Mouse (Mus musculus): ENCODE results near the gene Unc45b.
"Not testable (repeated sequence)": the region's sequence is repeated elsewhere in the genome, so short reads cannot be mapped to it uniquely, and the experiment has no call there.

Gene Unc45b

GRCm38 (mm10) chr11:82933186-82933585 lies 22.8 kb downstream of the Unc45b start:
- in situ Hi-C loops (cut with MboI, MseI): no loop called here

GRCm38 (mm10) chr11:82943336-82943735 lies 33.0 kb downstream of the Unc45b start:
- in situ Hi-C loops (cut with MboI, MseI): no loop called here

- in situ Hi-C loops (cut with MboI, MseI): no loop called here
Measured at GRCm38 (mm10) chr11:82945636-82946035, 35.3 kb downstream of the Unc45b start.

DNA sequence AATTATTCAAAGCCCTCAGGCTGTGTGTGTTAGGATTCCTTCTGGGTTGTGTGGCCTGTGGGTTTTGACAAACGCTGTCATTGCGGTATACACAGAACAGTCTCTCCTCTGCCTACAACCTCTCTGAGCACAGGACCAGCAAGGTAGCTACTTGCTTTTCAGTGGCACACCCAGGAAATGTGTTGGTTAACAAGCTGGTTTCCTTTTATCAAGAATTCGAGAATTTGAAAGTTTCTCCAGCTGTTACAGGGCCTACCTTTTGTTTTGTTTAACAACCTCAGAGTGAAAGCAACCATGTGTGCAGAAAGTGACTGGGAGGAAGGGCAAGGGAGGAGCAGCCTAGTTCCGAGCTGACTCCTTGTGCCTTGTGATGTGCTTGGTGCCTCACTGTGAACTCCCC lies 37.1 kb downstream of the Unc45b start:
- in situ Hi-C loops (cut with MboI, MseI): no loop called here

GRCm38 (mm10) chr11:82949036-82949435 lies 38.7 kb downstream of the Unc45b start:
- in situ Hi-C loops (cut with MboI, MseI): no loop called here

DNA sequence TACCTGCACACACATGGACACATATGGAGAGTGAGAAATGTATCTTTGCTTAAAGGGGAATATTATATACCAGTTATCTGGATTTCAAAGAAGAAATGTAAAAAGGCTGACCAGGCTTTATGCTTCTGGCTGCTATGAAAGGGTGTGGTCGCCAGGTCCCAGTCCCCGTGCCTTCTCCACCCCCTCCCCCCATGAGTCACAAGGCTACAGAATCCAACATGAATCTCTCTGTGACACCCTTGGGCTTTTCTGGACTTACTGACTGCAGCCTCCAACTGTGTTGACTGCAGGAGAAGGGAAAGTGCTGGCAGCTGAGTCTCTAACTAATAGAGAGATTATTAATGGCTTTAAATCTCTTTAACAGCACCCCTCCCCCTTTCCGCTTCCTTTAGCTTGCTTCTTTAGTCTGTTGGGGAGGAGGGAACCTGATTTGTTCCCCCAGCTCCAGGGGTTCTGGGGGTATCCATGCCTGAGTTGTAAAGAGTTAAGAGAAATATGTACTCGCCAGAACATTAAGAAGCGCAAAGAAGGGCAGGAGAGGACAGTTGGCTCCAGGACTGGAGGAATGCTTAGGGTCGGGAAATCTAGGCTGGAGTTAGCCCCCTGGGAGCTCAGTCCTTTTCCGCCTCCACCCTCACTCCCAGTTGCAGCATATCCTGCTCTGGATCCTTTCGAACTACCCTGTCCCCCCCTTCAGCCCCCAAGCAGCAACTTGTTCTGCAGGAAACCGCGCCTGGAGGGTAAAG lies 40.6 kb downstream of the Unc45b start, which contains the start of gene Slfn5:
Slfn5 (plus strand) TSS at position 614 of the 746 bp plus-strand sequence.
- in situ Hi-C loops (cut with MboI, MseI): no loop called here

DNA sequence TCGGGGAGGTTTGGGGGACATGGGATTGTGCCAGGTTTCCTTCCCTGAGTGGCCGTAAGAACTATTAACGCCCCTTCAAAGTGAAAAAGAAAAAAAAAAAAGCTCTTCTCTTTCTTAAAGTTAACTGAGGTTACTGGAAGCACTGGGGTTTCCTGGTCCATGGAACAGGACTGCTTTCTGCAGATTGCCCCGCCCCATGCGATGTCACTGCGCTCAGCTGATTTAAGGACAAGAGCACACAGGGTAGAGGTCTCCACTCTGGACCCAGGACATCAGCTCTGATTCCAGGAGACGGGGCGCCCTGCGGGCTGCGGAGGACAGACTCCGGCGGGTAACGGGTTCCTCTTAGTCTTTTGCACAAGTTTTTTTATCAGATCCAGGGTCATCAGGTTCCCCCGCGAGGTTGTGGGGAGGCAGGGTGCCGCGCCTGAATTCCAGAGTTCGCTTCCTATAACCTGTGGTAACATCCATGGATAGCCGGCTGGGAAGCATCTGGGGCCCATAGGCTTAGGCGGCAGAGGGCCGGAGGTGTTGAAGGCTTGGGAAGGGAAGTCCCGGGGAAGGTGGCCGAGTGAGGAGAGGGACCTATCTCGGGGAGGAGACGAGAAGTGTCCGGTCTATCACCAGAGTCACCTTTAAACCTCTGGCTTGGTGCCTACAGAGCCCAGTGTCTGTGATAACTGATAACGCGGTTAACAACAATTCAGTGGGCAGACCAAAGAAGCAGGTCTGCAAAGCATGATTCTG lies 41.7 kb downstream of the Unc45b start:
- in situ Hi-C loops (cut with MboI, MseI): no loop called here

- in situ Hi-C loops (cut with MboI, MseI): no loop called here
Measured at GRCm38 (mm10) chr11:82952612-82953542, 42.5 kb downstream of the Unc45b start.

- in situ Hi-C loops (cut with MboI, MseI): no loop called here
Measured at GRCm38 (mm10) chr11:82954631-82955030, 44.3 kb downstream of the Unc45b start.

- in situ Hi-C loops (cut with MboI, MseI): no loop called here
Measured at GRCm38 (mm10) chr11:82956925-82957324, 46.6 kb downstream of the Unc45b start.

DNA sequence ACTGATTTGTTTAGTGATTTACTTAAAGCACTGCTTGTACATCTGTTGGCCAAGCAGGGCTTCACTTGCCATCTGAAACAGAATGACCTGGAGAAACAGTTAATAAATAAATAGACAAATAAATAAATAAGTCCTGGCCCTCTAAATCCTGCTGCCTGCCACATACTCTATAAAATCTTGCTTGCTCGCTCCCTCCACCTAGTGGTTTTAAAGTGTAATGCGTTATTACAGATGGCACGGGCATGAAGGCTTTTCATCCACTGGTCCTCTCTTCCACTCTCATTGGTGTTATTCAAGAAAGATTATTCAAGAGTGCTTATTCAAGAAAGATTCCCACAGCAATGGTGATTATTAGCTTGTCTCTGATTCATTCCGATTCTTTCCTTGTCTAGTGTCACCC lies 49.3 kb downstream of the Unc45b start:
- in situ Hi-C loops (cut with MboI, MseI): no loop called here

GRCm38 (mm10) chr11:82961743-82962142 lies 51.4 kb downstream of the Unc45b start:
- in situ Hi-C loops (cut with MboI, MseI): no loop called here

DNA sequence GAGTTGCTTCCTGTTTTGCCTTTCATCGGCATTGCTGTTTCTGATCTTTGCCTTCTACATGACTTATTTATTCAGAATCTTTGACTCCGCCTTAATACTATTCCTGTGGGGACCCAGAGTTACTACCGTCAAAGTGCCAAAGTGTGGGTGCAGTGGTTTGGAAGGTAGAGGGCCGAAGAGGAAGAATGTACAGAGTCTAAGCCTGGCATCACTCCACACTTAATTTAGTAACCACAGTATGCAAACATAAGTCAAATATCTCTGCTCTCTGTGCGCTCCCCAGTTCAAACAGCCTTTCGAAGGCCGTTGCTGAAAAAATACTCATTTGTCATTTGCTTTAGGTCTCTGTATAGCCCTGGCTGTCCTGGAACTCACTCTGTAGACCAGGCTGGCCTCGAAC lies 51.9 kb downstream of the Unc45b start:
- in situ Hi-C loops (cut with MboI, MseI): no loop called here

GRCm38 (mm10) chr11:82970712-82971589 lies 60.6 kb downstream of the Unc45b start:
- in situ Hi-C loops (cut with MboI, MseI): no loop called here

- in situ Hi-C loops (cut with MboI, MseI): no loop called here
Measured at GRCm38 (mm10) chr11:82971590-82971974, 61.2 kb downstream of the Unc45b start.

DNA sequence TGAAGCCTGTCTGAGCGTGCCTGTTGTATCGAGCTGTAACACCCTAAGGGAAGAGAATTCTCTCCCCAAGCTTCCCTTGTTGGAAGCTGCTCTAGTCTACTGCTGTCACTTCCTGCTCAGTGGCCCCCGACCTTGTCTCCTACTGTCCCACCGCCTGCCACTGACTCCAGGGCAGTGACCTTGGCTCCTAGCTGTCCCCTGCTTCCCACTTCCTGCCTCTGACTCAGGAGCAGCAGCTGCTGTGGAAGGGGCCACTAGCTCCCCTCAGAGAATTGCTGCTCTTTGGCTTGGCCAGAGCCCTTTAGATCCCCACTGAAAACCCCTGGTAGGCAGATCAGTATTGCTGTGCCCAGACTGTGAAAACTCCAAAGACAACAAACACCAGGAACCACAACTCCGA lies 63.6 kb downstream of the Unc45b start:
- in situ Hi-C loops (cut with MboI, MseI): no loop called here

DNA sequence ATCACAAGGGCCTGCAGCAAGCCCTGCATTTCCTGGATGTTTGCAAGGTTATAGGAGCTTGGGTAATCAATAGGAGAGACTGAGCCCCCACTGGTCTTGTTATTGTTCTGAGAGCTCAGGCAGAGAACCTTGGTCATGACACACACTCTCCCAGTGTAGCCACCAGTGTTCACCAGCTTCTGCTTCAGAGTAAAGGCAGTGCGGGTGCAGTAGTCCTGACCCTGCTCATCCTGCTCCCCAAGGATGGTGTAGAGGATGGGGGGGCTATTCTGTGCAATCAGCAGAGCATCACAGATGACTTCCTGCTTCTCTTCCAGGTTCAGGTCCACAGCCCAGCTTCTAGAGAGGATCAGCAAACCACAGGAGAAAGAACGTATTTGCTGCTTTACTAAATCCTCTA lies 72.1 kb downstream of the Unc45b start:
- in situ Hi-C loops (cut with MboI, MseI): not testable (repeated sequence)

GRCm38 (mm10) chr11:82983193-82983592 lies 72.8 kb downstream of the Unc45b start:
- in situ Hi-C loops (cut with MboI, MseI): no loop called here

DNA sequence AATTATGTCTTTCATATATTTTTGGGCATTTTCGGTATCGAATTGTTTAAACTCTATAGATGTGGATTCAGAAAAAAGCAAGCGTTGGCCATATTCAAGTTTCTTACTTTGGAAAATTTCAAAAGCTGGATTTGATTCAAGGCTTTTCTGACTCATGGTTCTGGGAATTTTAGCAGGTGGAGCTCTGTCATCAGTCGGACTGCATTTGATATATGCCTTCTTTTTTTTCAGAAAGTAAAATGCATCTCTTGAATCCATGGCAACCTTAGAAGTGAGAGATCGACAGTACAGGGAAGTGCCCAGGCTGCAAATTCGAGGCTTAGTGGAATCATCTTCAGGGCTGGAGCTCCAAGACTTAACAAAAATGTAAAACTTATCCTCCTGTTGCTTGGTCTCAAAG lies 77.3 kb downstream of the Unc45b start:
- in situ Hi-C loops (cut with MboI, MseI): no loop called here

DNA sequence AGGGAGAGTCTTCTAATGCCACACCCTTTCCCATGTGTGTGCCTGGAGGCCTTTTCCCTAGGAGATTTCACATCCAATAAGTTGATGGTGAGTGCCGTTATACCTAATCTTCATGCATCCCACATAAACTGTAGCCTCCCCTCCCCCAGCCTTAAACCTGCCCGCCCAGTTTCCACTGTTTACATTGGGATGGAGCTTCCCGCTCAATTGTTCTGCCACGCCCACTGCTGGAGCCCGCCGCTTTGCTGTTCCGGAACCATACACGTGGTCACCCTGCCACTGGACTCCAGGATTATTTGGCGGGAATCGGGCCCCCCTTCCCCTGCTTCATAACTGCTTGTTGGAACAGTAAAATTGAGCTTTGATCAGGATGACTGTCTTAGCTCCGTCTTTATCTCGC lies 79.0 kb downstream of the Unc45b start:
- in situ Hi-C loops (cut with MboI, MseI): no loop called here

All from T-helper 17 cell (primary cell).